Mouse (Mus musculus) central nervous system, embryonic 14 days (tissue): ENCODE results near the gene Oas1d. TPM values are rescaled to one million over a fixed set of nuclear protein-coding genes. Genes with fewer than 3 reads are reported as not detected.

Experiments used
- polyA plus RNA-seq: library from polyadenylated mRNA; depleted of rRNA; stranded (reverse); fragments of >200 nt; gene quantifications from 2 replicates; pipeline ENCODE4 v1.2.3, GENCODE M21; 2012; rRNA removed

Gene Oas1d
- 0.05 TPM in 1 of 2 replicates, not detected in the other for polyA plus RNA-seq

GRCm38 (mm10) chr5:120914204-120914603, at the start of gene Oas1d:
Oas1d (plus strand) TSS chr5:120914536.

GRCm38 (mm10) chr5:120887413-120887812, 26.9 kb upstream of the Oas1d start, which contains the start of gene Oas1g:
Oas1g (minus strand) TSS chr5:120887613.

GRCm38 (mm10) chr5:120906791-120907733, 7.3 kb upstream of the Oas1d start, which contains the start of gene Oas1a:
Oas1a (minus strand) TSS chr5:120907521.

Other genes with a start within 250 kb of the Oas1d start
- gene Dtx1, start 202.6 kb upstream of the Oas1d start, polyA plus RNA-seq, result 83.9 and 93.6 TPM in 2 replicates
- gene Oas2, start 164.7 kb upstream of the Oas1d start, polyA plus RNA-seq, result 1.6 and 2.0 TPM in 2 replicates
- 0.42 and 0.86 TPM in 2 replicates for gene Oas3, start 136.9 kb upstream of the Oas1d start, polyA plus RNA-seq
- gene Oas1e, start 119.0 kb upstream of the Oas1d start, polyA plus RNA-seq, result 0.02 and 0.05 TPM in 2 replicates
- gene Oas1c, start 102.0 kb upstream of the Oas1d start, polyA plus RNA-seq, result 0.41 and 0.91 TPM in 2 replicates
- gene Oas1f, start 67.2 kb upstream of the Oas1d start, polyA plus RNA-seq, result 0.05 TPM in 1 of 2 replicates, not detected in the other
- gene Oas1h, start 53.1 kb upstream of the Oas1d start, polyA plus RNA-seq, result not detected in 2 replicates
- gene Oas1g, start 26.9 kb upstream of the Oas1d start, polyA plus RNA-seq, result 1.5 and 1.9 TPM in 2 replicates
- 2.6 and 2.8 TPM in 2 replicates for gene Oas1a, start 7.0 kb upstream of the Oas1d start, polyA plus RNA-seq
- gene Rph3a, start 95.6 kb downstream of the Oas1d start, polyA plus RNA-seq, result 21.1 and 21.6 TPM in 2 replicates